Mouse (Mus musculus): ENCODE measurements around the gene Mast4.

Gene Mast4

DNA sequence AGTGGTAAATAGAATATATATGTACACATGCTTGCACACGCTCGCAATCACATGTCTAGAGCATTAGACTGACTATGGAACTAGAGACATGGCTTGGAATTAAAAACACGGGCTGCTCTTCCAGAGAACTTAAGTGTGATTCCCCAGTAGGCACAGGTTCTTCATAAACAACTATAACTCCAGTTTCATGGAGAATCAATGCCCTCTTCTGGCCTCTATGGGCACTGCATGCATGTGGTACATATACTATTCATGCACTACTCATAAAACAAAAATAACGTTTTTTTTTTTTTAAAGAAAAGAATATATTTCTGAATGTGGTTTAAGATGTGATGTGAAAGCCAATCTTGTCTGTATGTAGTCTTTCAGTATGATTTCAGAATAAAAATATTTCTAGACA, 349.7 kb downstream of the Mast4 start:
- DNase-seq (ENCODE audit: low spot score) = no peak

DNA sequence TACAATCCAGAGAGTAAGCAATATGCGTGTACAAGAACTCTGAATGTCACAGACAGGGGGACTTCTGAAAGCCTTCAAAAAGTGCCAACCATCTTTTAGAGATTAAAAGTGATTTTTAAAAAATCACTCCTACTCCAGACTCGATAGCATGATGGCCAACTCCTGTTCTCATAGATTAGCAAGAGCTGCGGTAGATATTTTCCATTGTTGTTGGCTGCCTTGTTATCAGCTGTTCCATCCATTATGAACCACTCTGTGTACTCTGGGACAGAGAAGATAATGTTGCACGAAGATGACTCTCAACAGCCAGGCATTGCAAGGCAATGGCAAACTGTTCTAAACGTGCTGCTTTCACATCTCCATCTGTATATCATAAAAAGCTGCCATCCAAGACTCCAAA, 360.4 kb downstream of the Mast4 start:
- DNase-seq (ENCODE audit: low spot score) = no peak

DNA sequence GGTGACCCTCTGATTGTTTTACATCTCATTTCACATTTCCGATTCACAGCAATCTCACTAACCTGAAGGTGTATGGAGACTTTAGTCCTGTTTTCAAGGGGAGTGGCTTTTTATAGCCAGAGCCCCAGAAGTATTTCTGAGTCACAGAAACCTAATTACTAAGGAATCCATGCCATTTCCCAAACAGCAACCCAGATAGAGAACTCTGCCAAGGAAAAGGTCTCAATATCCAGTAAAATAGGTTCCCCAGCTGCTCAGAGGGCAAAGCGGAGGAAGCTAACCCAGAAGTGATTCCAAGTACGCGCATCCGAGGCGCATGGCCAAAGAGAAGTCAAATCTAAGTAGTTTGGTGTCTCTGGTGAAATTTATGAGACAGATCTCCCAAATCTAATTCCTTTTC, 370.8 kb downstream of the Mast4 start:
- DNase-seq (ENCODE audit: low spot score) = no peak

DNA sequence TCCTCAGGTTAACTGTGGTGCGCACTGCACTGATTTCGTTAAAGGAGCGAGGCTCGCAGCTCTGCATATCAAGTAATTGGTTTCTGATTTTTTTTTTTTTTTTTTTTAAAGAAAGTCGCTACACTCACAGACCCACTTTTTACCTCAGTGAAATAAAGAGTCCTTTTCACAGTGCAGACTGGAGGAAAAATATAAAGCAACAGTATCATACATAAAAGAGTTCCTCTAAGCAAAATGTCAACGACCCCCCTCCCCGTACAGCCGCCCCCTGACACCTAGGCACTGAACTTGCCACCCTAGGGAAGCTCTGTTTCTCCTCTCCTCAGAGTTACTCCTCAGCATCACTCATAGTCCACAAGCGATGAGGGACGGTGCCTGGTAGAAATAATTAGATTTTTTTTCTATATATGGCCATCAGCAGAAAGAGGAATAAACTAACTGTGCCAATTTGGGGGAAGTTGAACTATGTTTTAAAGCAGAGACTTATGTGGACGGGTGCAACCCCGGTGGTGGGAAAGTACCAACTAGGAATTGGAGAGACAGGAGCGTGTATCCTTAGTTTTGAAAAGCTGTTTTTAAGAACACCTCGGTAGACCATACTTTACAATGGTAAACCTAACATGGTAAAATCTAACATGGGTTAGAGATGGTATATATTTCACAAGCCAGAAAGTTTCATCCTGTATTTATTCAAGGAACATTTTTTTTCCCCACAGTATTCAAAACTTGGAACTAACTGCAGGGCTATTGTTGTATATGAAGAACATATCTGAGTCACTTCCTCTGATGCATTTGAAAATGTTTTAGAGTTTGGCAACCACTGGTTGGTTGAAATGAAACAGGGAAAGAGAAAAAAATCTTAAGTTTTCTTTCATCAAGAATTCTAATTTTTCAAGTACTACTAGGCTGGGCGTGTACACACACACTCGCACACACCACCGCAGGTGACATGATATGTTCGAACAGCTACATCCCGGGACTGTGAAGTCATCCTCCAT, 375.7 kb downstream of the Mast4 start:
- no peak for DNase-seq (ENCODE audit: low spot score)

DNA sequence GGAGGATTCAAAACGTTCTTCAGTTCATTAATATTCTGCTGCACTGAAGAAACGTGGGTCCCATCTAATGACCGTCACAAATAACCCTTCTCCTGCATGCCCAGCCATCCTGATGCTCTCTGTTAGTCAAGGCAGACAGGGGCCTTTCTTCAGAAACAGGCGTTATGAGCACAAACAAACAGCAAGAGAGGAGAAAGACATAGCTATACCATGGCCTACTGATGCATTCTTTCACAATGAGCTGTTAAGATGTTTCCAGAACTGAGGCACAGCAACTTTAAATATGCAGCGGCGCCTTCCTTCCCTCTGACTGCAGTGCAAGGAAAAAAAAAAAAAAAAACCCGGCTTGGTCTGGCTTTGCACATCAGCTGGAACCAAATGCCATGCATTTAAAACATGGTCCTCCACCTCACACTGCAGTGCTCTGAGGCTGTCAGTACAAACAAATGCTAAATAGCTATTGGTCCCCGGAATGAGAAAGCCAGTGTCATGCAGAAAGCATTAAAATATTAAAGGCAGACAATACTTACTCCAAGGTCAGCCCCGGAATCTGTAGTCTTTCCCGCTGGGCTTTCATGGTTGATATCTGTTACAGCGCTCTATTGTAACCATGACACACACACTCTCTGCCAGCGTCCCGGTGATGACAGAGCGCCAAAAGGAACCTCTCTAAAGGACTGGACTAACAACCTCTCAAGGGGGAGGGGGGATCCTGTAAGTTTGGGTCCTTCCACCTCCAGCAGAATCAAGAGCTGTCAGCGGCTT, 376.6 kb downstream of the Mast4 start:
- DNase-seq (ENCODE audit: low spot score) = no peak

DNA sequence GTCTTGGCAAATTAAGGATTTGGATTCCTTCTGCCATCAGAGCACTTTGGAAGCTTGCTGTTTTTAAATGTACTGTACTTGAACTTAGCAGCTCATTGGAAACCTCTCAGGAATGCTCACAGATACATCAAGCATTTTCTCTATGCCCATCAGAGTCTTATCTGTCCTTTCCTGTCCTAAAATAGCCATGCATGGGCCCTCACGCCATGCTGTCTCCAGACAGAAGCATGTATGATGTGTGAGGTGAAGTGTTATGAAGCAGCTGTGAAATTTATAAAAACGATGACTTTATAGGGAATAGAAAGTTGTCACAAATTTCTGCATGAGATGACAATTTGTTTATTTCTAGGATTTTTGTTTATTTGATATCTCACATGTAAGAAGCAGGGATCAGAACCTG, 378.8 kb downstream of the Mast4 start:
- DNase-seq (ENCODE audit: low spot score) = no peak

DNA sequence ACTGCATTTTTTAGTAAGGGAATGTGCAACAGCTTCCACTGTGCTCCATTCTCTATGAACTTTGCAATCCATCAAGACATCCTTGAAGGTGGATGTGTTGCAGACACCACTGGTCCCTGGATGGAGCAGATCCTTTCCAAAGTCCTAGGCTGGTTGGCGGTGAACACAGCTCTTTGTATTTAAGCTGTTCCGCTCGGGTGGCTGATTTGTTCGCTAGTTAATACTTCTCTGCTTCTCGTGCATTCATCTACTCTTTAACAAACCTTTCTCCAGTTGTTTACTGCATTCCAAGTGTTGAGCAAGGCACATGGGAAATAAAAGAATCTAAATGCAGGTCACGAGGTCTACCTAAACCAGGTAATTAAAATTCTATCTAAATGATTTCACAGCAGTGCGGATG, 384.5 kb downstream of the Mast4 start:
- no peak for DNase-seq (ENCODE audit: low spot score)

DNA sequence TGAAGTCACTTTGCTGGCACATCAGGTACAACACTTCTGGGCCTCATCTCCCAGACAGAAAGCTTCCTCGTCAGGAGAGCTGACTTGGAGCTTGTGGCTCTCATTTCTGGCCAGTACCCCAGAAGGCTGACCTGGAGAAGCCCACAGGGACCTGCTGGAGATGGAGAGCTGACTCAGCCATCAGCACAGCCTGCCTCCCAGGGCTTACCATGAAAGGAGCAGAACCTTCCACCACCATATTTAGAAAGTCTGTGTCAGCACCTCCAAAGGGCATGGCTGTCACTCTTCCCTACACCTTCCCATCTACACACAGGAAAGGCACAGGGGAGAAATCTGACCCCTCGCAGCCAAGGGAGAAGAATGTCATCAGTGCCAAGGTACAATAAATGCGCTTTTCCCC, 385.3 kb downstream of the Mast4 start:
- DNase-seq (ENCODE audit: low spot score) = no peak

DNA sequence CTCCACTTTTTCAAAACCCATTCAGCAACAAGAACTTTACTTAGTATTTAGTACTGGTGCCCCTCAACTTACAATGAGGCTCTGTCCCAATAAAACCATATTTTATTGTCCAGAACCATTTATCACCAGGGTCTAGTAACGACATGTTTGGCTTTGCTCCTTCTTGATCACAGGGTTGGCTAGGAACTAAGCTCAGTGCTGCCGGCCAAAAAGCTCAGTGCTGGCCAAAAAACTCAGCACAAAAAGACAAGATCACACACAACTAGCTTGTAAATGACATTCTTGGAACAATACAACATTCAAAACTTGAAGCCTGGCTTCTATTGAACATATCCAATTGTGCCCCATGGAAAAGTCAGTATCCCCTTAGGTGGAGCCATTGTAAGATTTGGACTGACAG, 386.8 kb downstream of the Mast4 start:
- no peak for DNase-seq (ENCODE audit: low spot score)

DNA sequence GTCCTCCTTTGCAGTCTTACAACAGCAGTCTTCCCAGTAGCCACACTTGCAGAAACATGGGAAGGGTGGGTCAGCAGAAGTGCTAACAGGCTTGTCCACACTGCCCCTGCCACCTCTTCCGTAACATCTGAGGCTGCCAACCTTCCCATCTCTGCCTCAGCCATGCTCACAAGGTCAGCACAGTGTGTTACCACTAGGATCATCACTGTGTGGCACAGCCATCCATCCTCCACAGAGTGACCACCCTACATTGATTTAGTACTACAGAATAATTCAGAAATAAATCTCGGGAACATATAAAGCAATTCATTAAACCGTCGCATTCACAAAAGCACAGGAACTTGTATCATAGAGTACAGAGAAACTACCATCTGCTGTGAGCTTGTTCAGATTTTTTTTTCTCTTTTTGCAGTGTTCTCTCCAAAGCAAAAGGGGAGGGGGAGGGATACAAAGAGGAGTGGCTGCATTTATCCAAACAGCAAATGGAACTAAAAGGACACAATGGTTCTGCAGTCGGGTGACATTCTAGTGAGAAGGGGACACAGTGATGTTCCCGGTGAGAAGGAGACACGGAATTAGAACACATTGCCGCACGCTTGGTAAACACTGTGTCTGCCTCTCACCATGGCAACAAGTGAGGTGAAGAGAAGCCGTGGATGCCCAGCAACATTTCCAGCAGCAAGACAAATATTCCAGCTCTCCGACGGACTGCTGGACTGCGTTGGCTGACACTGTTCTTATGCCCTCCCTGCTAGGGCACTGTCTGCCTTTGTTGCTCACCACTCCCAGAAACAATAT, 388.1 kb downstream of the Mast4 start:
- DNase-seq (ENCODE audit: low spot score) = no peak

DNA sequence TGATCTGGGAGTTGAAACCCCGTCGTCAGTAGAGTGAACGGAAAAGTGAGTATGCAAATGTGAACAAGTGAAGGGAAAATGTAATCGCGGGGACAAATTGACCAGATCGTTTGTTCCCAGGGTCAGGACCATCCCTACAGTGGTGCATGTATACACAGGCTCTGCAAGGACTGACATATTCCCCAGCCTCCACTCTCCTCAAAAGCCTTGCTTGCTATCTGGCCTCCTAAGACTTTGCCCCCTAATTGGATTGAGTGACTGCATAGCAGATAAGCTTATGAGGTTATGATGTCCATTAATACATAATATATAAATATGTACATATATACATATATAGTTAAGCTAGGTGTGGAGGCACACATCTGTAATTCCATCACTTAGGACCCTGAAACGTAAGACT, 388.8 kb downstream of the Mast4 start:
- DNase-seq (ENCODE audit: low spot score) = no peak

DNA sequence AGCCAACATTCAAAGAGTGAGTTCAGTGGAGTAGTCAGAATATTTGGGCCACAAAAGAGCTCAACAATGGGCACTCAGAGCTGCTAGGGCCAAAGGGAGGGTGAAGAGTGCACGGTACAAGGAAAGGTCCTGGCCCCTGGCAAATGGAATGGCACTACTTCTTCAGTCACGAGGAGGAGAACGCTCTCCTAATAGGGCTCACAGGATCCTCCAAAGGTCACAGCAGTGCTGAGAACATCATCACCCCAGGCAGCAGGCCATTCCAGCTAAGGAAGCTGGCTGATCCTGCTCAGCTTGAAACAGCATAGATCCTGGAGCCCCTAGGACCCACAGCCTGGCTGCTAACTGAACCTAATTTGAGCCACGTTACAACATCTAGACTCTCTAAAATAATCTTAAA, 389.8 kb downstream of the Mast4 start:
- DNase-seq (ENCODE audit: low spot score) = no peak

DNA sequence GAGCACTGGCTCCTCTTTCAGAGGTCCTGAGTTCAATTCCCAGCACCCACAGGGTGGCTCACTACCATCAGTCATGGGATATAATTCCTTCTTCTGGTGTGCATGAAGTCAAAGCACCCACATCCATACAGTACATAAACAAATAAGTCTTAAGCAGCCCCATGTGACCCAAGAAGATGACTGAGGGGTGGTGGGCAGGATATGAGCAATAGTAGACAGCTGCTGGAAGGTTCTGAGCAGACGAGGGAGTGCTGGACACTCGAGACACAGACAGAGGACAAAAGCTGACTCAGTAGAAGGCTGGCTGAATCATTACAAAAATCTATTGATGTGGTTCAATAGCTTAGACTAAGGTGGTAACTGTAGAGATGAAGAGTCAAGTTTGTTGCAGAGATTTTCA, 391.7 kb downstream of the Mast4 start:
- no peak for DNase-seq (ENCODE audit: low spot score)

DNA sequence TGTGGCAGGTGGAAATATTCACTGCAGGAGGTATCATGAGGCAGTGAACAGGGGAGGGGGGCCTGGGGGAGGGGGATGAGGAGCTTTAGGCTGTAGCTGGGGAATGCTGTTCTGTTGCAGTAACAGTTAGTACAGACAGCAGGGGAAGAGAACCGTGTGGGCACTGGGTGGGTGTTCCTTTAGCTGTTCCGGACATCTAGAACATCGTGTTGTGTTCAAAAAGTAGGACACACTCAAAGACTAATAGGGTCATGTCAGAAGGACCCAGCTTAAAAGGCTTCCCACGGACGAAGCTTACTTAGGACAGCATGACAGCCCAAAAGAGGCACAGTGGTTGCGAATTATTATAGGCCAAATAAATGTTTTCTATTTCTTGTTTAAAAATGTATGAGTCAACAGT, 393.8 kb downstream of the Mast4 start:
- DNase-seq (ENCODE audit: low spot score) = no peak

DNA sequence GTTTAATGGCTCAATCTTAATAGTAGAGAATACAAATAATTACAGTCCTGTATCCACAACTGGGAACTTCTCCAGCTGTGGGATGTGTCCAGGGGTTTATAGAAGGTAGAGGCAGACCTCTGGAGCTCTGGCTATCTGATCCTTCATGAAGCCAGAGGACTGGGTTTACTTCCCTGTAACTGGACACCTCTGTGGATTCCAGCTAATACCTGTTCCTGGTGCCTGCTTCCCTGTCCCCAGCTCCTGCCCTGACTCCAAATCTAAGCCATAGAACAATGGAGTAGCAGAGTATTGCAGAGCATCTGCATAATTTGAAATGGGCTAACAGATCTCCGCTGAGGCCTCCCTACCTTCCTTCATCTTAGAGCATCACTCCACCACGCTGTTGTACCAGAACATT, 398.1 kb downstream of the Mast4 start:
- no peak for DNase-seq (ENCODE audit: low spot score)

DNA sequence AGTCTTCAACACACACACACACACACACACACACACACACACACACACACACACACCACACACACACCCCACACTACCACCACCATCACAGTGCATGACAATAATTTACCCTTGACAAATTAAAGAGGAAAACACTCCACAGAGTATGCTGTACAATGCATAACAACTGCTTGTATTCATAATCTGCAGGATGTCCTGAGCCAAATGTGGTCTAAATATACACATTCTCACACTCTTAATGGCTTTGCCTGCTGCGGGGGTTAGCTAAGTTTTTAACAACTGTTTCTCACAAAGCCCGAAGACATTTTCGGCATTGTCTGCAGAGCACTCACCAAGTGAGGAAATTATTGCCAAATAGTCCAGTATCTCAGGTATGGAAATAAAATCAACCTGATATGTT, 398.5 kb downstream of the Mast4 start:
- DNase-seq (ENCODE audit: low spot score) = no peak

DNA sequence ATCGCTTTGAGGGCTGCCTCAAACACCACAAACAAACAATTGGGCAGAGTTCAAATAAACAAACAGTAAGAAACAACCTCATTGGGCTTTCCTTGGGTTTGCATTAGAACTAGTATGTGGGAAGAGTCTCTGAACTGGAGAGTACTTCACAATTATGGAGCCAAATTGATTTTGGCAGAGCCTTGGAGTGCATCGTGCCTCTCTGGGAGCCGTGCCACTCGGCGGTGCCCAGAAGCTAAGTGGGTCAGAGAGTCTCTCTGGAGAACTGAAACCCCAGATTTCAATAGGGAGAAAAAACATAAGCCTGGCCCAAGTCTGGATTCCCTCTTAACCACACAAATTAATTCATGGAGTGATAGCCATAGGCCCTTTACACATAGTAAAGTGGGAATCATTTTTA, 400.6 kb downstream of the Mast4 start:
- DNase-seq (ENCODE audit: low spot score) = no peak

DNA sequence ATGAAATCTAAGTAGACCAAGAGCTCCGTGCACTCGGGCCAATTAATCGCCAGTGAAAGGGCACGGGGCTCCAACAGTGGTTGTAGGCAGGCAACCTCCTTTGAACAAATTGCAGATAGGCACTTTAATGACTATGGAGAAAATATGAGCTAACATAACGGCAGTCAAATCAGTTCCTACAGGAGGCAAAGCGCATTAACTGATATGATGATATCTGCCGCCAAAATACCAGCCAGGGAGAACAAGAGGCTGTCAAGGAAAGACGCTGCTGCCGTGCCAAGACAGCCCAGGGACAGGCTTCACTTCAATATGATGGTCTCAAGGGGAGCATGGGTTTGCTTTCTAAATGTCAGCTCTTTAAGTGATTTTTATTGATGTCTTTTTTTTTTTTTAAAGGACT, 401.9 kb downstream of the Mast4 start:
- DNase-seq (ENCODE audit: low spot score) = no peak

DNA sequence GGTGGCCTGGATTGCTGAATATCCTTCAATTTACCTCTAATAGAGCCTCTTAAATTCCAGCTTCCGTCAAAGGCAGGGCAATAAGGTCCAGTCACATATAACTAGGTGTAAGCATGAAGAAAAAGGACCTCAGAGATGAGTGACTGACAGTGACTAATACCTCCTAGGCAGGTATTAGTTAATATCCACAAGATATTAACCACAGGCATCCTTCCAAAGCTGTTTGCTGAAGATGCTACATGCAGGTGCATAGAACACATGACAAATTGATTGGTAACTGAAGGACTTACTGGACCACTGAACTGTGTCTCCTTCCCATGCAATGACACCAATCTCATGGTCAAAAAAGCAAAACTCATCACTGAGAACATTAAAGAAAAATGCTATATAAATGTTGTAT, 402.3 kb downstream of the Mast4 start:
- no peak for DNase-seq (ENCODE audit: low spot score)

DNA sequence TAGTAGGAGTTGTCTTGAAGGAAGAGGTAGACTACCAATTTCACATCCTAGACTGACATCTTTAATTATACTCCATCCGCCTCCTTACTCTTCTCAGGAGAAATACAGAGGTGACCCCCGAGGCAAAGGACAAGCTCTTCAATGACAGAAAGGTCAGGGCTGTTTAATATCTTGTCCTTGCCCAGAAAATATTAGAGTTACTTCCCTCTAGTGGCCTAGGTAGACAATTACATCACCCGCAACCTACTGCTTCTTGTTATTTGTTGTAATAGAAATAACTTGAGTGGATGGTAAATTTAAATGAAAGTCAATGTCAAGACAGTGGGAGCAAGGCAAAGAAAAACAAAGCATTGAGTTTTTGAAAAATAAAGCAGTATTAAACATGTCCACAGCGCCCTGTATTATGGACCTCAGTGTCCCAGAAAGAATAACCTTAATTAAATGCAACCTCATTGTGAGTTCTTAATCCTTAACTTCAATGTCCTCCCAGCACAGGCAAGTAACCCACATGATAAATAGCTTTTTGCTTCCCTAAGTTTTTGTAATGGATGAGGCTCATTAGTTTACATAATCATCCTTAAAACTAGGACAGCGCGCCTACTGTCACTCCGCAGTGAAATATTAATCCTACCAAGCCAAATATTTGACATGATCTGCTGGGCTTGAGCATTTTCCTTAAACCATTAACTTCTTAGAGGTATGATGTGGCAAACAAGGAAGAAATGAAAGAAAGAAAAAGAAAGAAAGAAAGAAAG, 408.3 kb downstream of the Mast4 start:
- DNase-seq (ENCODE audit: low spot score) = no peak

DNA sequence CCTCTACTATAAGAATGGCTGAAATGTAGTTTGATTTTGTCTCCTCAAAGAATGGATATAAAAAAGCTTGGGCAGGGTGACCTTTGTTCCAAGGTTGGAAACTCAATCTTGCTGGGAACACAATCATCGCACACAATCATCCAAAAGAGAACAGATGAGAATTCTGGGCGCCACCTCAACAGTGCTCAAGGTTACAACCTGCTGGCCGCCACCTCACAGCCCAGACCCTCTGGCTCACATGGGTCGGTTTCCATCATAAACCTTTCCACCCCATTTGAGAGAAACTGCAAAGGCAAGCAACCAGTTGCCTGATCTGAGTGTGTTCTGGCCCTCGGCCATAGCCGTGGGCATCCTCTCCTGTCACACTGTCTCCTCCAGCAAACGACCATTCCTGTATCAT, 414.6 kb downstream of the Mast4 start:
- DNase-seq (ENCODE audit: low spot score) = no peak

DNA sequence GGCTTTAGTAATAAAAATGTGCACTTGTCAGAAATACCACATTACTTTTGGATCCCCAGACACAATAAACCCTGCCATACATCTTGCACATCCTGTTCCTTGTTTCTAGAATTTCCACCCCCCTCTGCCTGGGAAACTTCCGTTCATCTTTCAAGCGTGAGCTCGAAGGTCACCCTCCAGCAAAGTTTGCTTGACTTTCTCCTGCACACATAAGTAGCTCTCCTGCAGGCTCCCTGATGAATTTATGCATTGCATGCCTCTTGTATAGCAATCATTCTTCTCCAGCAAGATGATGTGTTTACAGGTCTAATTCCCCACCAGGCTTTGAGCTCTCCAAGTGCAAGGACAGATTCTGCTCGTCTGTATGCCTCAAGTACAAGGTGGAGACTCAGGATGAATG, 415.7 kb downstream of the Mast4 start:
- DNase-seq (ENCODE audit: low spot score) = no peak
